Mouse (Mus musculus): Measurements from ENCODE around the gene Slc5a6. TPM values are rescaled to one million over a fixed set of nuclear protein-coding genes. Genes with fewer than 3 reads are reported as not detected.
A peak's percentile ranks its signal among the peaks of the same experiment; 100 is the strongest.

Slc5a6 gene
- polyA plus RNA-seq, 1 experiment from 2014 or later: 9.4 TPM

GRCm38 (mm10) chr5:31086606-31087005 lies 37.9 kb upstream of the Slc5a6 start:
- Histone ChIP-seq H3K36me3 (ENCODE audit: control insufficient read depth, insufficient read depth) (no peaks in the 10 kb centered on the region), H3K27ac (ENCODE audit: low read length) (no peak overlapping the region), H3K9ac (ENCODE audit: low read length) (no peak overlapping the region), H3K9me3 (replicated peaks; ENCODE audit: control insufficient read depth, low read length) (no peaks in the 10 kb centered on the region), H3K4me3 (ENCODE audit: low read length) (no peak overlapping the region), H3K4me1 (ENCODE audit: control insufficient read depth, insufficient read depth, low read length) (peaks cover 19% of the 10 kb centered on the region), H3K4me2 (ENCODE audit: low read depth, low read length) (no peak overlapping the region), H3K27me3 (ENCODE audit: control insufficient read depth, insufficient read depth, low read length) (peaks cover 37% of the 10 kb centered on the region)
- ATAC-seq (replicated peaks; ENCODE audit: extremely low read depth, insufficient read depth, low FRiP score): no peak
- 26% methylated on average over 7 of the region's 7 CpGs for WGBS

GRCm38 (mm10) chr5:31083949-31084348 lies 35.2 kb upstream of the Slc5a6 start:
- Histone ChIP-seq H3K4me2 (ENCODE audit: low read depth, low read length) (peak overlapping the region; percentile 43), H3K4me1 (ENCODE audit: control insufficient read depth, insufficient read depth, low read length) (peaks cover 25% of the 10 kb centered on the region), H3K36me3 (ENCODE audit: control insufficient read depth, insufficient read depth) (peaks cover under 1% of the 10 kb centered on the region; the same call in 1 of the 2 replicates), H3K4me3 (ENCODE audit: low read length) (no peak overlapping the region), H3K9ac (ENCODE audit: low read length) (no peak overlapping the region), H3K27me3 (ENCODE audit: control insufficient read depth, insufficient read depth, low read length) (peaks cover 13% of the 10 kb centered on the region), H3K9me3 (replicated peaks; ENCODE audit: control insufficient read depth, low read length) (no peaks in the 10 kb centered on the region), H3K27ac (ENCODE audit: low read length) (0 out of 2 replicates have a peak overlapping the region, but pooled peaks have one; percentile 25)
- ATAC-seq (replicated peaks; ENCODE audit: extremely low read depth, insufficient read depth, low FRiP score): peak; percentile 21; the same call in 1 of the 2 replicates
- 8% methylated on average over 8 of the region's 8 CpGs for WGBS

DNA sequence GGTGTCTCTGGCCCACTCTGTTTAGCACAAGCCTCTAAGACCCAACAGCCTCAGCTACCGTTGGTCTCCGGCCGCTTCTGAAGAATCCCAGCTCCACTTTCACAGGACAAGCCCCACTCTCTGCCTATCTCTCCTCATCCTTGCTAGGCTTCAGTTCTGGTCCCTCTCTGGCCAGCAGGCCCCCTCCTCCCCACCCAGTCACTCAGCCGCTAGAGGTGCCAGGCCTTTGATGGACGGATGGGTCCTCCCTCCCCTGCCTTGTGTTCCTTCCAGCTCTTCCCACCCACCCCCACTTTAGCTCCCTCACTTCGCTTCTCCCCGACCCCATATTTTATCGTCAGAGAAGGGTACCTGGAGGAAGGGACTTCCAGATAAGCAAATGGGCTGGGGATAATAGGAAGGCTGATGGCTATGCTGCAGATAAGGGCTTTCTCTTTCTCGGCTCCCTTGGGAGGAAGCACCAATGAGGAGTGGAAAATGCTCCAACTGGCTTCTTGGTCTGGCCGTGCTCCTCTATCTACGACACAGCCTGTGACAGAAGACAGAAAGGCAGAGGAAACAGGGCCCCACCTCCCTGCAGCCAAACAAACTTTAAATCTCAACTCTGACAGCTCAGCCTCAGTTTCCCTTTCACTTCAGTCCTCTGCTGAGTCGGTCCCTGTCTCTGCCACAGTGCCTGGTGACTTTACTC lies 34.4 kb upstream of the Slc5a6 start:
- peak overlapping the region; percentile 39 for H3K4me2 ChIP-seq (ENCODE audit: low read depth, low read length)
- peaks cover 6% of the 10 kb centered on the region; the same call in 1 of the 2 replicates for H3K36me3 ChIP-seq (ENCODE audit: control insufficient read depth, insufficient read depth)
- H3K27ac ChIP-seq (ENCODE audit: low read length): no peak overlapping the region
- peaks cover 4% of the 10 kb centered on the region for H3K27me3 ChIP-seq (ENCODE audit: control insufficient read depth, insufficient read depth, low read length)
- H3K9ac ChIP-seq (ENCODE audit: low read length): no peak overlapping the region
- ATAC-seq (replicated peaks; ENCODE audit: extremely low read depth, insufficient read depth, low FRiP score): peak; percentile 14; the same call in 1 of the 2 replicates
- no peak overlapping the region for H3K4me3 ChIP-seq (ENCODE audit: low read length)
- no peaks in the 10 kb centered on the region for H3K9me3 ChIP-seq (replicated peaks; ENCODE audit: control insufficient read depth, low read length)
- peaks cover 25% of the 10 kb centered on the region for H3K4me1 ChIP-seq (ENCODE audit: control insufficient read depth, insufficient read depth, low read length)
- 10% methylated on average over 12 of the region's 12 CpGs for WGBS

GRCm38 (mm10) chr5:31082355-31082754 lies 33.6 kb upstream of the Slc5a6 start:
- H3K4me3 ChIP-seq (ENCODE audit: low read length): peak overlapping the region; percentile 12; the same call in 1 of the 2 replicates
- H3K9me3 ChIP-seq (replicated peaks; ENCODE audit: control insufficient read depth, low read length): no peaks in the 10 kb centered on the region
- no peak overlapping the region for H3K9ac ChIP-seq (ENCODE audit: low read length)
- peak overlapping the region; percentile 39 for H3K4me2 ChIP-seq (ENCODE audit: low read depth, low read length)
- H3K27ac ChIP-seq (ENCODE audit: low read length): no peak overlapping the region
- no peaks in the 10 kb centered on the region for H3K27me3 ChIP-seq (ENCODE audit: control insufficient read depth, insufficient read depth, low read length)
- peaks cover 10% of the 10 kb centered on the region; the same call in 1 of the 2 replicates for H3K36me3 ChIP-seq (ENCODE audit: control insufficient read depth, insufficient read depth)
- peaks cover 25% of the 10 kb centered on the region for H3K4me1 ChIP-seq (ENCODE audit: control insufficient read depth, insufficient read depth, low read length)
- no peak for ATAC-seq (replicated peaks; ENCODE audit: extremely low read depth, insufficient read depth, low FRiP score)
- 14% methylated on average over 5 of the region's 5 CpGs for whole genome bisulfite sequencing

- 82% methylated on average over 3 of the region's 3 CpGs for WGBS
- no peaks in the 10 kb centered on the region for H3K9me3 ChIP-seq (replicated peaks; ENCODE audit: control insufficient read depth, low read length)
- ATAC-seq (replicated peaks; ENCODE audit: extremely low read depth, insufficient read depth, low FRiP score): no peak
- peaks cover 23% of the 10 kb centered on the region for H3K4me1 ChIP-seq (ENCODE audit: control insufficient read depth, insufficient read depth, low read length)
- H3K4me3 ChIP-seq (ENCODE audit: low read length): no peak overlapping the region
- no peak overlapping the region for H3K27ac ChIP-seq (ENCODE audit: low read length)
- H3K4me2 ChIP-seq (ENCODE audit: low read depth, low read length): no peak overlapping the region
- H3K36me3 ChIP-seq (ENCODE audit: control insufficient read depth, insufficient read depth): peaks cover 13% of the 10 kb centered on the region; the same call in 1 of the 2 replicates
- H3K9ac ChIP-seq (ENCODE audit: low read length): no peak overlapping the region
- H3K27me3 ChIP-seq (ENCODE audit: control insufficient read depth, insufficient read depth, low read length): no peaks in the 10 kb centered on the region
Measured at GRCm38 (mm10) chr5:31081386-31081785, 32.7 kb upstream of the Slc5a6 start.

GRCm38 (mm10) chr5:31080795-31081164 lies 32.1 kb upstream of the Slc5a6 start:
- Histone ChIP-seq H3K4me2 (ENCODE audit: low read depth, low read length) (no peak overlapping the region), H3K9ac (ENCODE audit: low read length) (no peak overlapping the region), H3K27me3 (ENCODE audit: control insufficient read depth, insufficient read depth, low read length) (no peaks in the 10 kb centered on the region), H3K36me3 (ENCODE audit: control insufficient read depth, insufficient read depth) (peaks cover 16% of the 10 kb centered on the region; the same call in 1 of the 2 replicates), H3K4me1 (ENCODE audit: control insufficient read depth, insufficient read depth, low read length) (peaks cover 23% of the 10 kb centered on the region), H3K27ac (ENCODE audit: low read length) (no peak overlapping the region), H3K4me3 (ENCODE audit: low read length) (no peak overlapping the region), H3K9me3 (replicated peaks; ENCODE audit: control insufficient read depth, low read length) (no peaks in the 10 kb centered on the region)
- no peak for ATAC-seq (replicated peaks; ENCODE audit: extremely low read depth, insufficient read depth, low FRiP score)
- WGBS: 67% methylated on average over 3 of the region's 3 CpGs

GRCm38 (mm10) chr5:31080059-31080794 lies 31.5 kb upstream of the Slc5a6 start:
- Histone ChIP-seq H3K36me3 (ENCODE audit: control insufficient read depth, insufficient read depth) (peaks cover 21% of the 10 kb centered on the region), H3K27me3 (ENCODE audit: control insufficient read depth, insufficient read depth, low read length) (no peaks in the 10 kb centered on the region), H3K27ac (ENCODE audit: low read length) (no peak overlapping the region), H3K4me1 (ENCODE audit: control insufficient read depth, insufficient read depth, low read length) (peaks cover 23% of the 10 kb centered on the region), H3K9ac (ENCODE audit: low read length) (no peak overlapping the region), H3K4me2 (ENCODE audit: low read depth, low read length) (no peak overlapping the region), H3K4me3 (ENCODE audit: low read length) (no peak overlapping the region), H3K9me3 (replicated peaks; ENCODE audit: control insufficient read depth, low read length) (no peaks in the 10 kb centered on the region)
- 0 out of 2 replicates have a peak, but pooled peaks have one; percentile 10 for ATAC-seq (replicated peaks; ENCODE audit: extremely low read depth, insufficient read depth, low FRiP score)
- WGBS: 63% methylated on average over 13 of the region's 13 CpGs

GRCm38 (mm10) chr5:31076346-31076745 lies 27.6 kb upstream of the Slc5a6 start:
- Histone ChIP-seq H3K4me3 (ENCODE audit: low read length) (no peak overlapping the region), H3K9ac (ENCODE audit: low read length) (no peak overlapping the region), H3K27ac (ENCODE audit: low read length) (no peak overlapping the region), H3K36me3 (ENCODE audit: control insufficient read depth, insufficient read depth) (peaks cover 53% of the 10 kb centered on the region), H3K4me2 (ENCODE audit: low read depth, low read length) (no peak overlapping the region), H3K4me1 (ENCODE audit: control insufficient read depth, insufficient read depth, low read length) (peaks cover 6% of the 10 kb centered on the region; the same call in 1 of the 2 replicates), H3K27me3 (ENCODE audit: control insufficient read depth, insufficient read depth, low read length) (no peaks in the 10 kb centered on the region), H3K9me3 (replicated peaks; ENCODE audit: control insufficient read depth, low read length) (no peaks in the 10 kb centered on the region)
- no peak for ATAC-seq (replicated peaks; ENCODE audit: extremely low read depth, insufficient read depth, low FRiP score)
- 80% methylated on average over 13 of the region's 13 CpGs for WGBS

DNA sequence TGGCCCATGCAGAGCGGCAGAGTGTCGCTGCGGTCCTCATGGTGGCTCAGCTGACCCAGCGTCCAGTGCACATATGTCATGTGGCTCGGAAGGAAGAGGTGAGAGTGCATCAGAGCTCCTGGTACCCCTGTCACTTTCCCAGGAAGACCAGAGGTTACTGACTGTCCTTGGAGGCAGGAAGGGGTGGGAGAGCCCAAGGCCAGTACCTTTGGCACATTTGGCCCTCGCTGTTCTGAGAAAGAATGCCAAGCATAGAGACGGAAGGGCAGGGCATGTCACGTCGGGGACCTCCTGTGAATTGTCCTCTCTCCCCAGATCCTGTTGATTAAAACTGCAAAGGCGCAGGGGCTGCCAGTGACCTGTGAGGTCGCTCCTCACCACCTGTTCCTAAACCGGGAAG lies 24.5 kb upstream of the Slc5a6 start:
- Histone ChIP-seq H3K4me1 (ENCODE audit: control insufficient read depth, insufficient read depth, low read length) (no peaks in the 10 kb centered on the region), H3K4me3 (ENCODE audit: low read length) (no peak overlapping the region), H3K36me3 (ENCODE audit: control insufficient read depth, insufficient read depth) (peaks cover 70% of the 10 kb centered on the region), H3K4me2 (ENCODE audit: low read depth, low read length) (no peak overlapping the region), H3K27me3 (ENCODE audit: control insufficient read depth, insufficient read depth, low read length) (no peaks in the 10 kb centered on the region), H3K9ac (ENCODE audit: low read length) (no peak overlapping the region), H3K27ac (ENCODE audit: low read length) (no peak overlapping the region), H3K9me3 (replicated peaks; ENCODE audit: control insufficient read depth, low read length) (no peaks in the 10 kb centered on the region)
- ATAC-seq (replicated peaks; ENCODE audit: extremely low read depth, insufficient read depth, low FRiP score): no peak
- 89% methylated on average over 12 of the region's 12 CpGs for WGBS

Measured in heart, embryonic 16.5 days (tissue).